In the genomic region with DNA sequence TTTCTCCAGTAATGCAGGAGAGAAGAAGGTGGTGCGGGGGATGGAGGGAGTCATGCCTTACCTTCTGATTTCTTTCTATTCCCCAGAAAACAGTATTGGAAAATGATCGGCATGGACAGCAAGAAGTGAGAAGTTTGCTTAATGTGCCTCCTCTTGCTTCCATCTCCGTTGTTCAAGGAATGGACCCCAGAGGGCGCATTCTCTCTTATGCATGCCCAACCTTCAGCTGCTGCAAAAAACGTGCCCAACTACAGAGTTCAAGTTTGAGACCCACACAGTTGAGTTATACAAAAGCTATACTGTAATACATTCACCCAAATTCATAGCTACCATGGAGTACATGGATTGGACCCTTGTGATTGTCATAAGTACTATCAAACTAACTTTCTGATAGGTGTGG, we compare ENCODE assay signal across 15 mouse cellular contexts. TPM values are rescaled to one million over a fixed set of nuclear protein-coding genes. Genes with fewer than 3 reads are reported as not detected.
DNase-seq lines count a peak whose midpoint lies in the region; ATAC-seq and TF ChIP-seq lines count a peak whose summit lies in the region.
"Had no signal": no experiment of that assay in that cellular context is flagged by ENCODE, and none has a peak within 500 bp of the region (broad histone marks: within the 10 kb centered on the region; RNA-seq: fewer than 3 reads in every experiment).

No protein-coding gene starts in this region.

- H3K79me2 ChIP-seq in MEL (ENCODE audit: control insufficient read depth, insufficient read depth, low read length, poor library complexity): no peaks in the 10 kb centered on the region

- no peak overlapping the region for H3K4me3 ChIP-seq in liver, embryonic 12.5 days
- no peak overlapping the region for H3K4me3 ChIP-seq in MEL (ENCODE audit: control insufficient read depth in 1 of 2, insufficient read depth in 1 of 2, low read depth in 2 of 2, low read length in 2 of 2)
- no peak overlapping the region for H3K4me3 ChIP-seq in liver, postnatal 0 days (ENCODE audit: low read depth, low read length)
- H3K4me3 ChIP-seq: erythroblast, embryonic 14.5 days had no signal

- no peak for TF ChIP-seq POLR2A in MEL (IDR thresholded peaks at IDR 0.05; ENCODE audit: control insufficient read depth in 1 of 2, insufficient read depth in 1 of 2, low read depth in 1 of 2, low read length in 2 of 2, poor library complexity in 1 of 2)

- peak; percentile 55 to 61 (median 61) for TF ChIP-seq CTCF in MEL (IDR thresholded peaks at IDR 0.05 in 2 of 3, conservative IDR thresholded peaks at IDR 0.05 in 1 of 3; ENCODE audit: control insufficient read depth in 1 of 3, insufficient read depth in 1 of 3, low read depth in 2 of 3, low read length in 3 of 3, poor library complexity in 1 of 3, severe bottlenecking in 1 of 3)
- TF ChIP-seq CTCF in liver, postnatal 0 days (IDR thresholded peaks at IDR 0.05; ENCODE audit: low read depth): peak; percentile 42

- H3K9ac ChIP-seq in liver, embryonic 12.5 days: no peak overlapping the region
- no peak overlapping the region for H3K9ac ChIP-seq in MEL (ENCODE audit: control insufficient read depth, low read depth, low read length, poor library complexity, severe bottlenecking)
- H3K9ac ChIP-seq in liver, postnatal 0 days (replicated peaks): no peak overlapping the region

- H3K36me3 ChIP-seq in liver, embryonic 12.5 days: no peaks in the 10 kb centered on the region
- H3K36me3 ChIP-seq in MEL (ENCODE audit: control insufficient read depth in 1 of 2, insufficient read depth in 2 of 2, low read length in 2 of 2): no peaks in the 10 kb centered on the region
- no peaks in the 10 kb centered on the region for H3K36me3 ChIP-seq in liver, postnatal 0 days (replicated peaks; ENCODE audit: insufficient read depth, low read length)

- no peaks in the 10 kb centered on the region for H3K9me3 ChIP-seq in liver, embryonic 12.5 days (replicated peaks)
- H3K9me3 ChIP-seq in MEL (replicated peaks; ENCODE audit: insufficient read depth, low read length): no peaks in the 10 kb centered on the region
- no peaks in the 10 kb centered on the region for H3K9me3 ChIP-seq in liver, postnatal 0 days (ENCODE audit: low read length)

- H3K27me3 ChIP-seq in liver, embryonic 12.5 days (replicated peaks): no peaks in the 10 kb centered on the region
- no peaks in the 10 kb centered on the region; a peak in 2 of 4 replicates for H3K27me3 ChIP-seq in MEL (ENCODE audit: control insufficient read depth in 1 of 2, insufficient read depth in 2 of 2, low read length in 2 of 2)
- H3K27me3 ChIP-seq in liver, postnatal 0 days (ENCODE audit: insufficient read depth, low read length): no peaks in the 10 kb centered on the region

- 0 out of 2 replicates have a peak, but pooled peaks cover 3% of the 10 kb centered on the region for H3K4me1 ChIP-seq in liver, embryonic 12.5 days
- no peaks in the 10 kb centered on the region for H3K4me1 ChIP-seq in MEL (ENCODE audit: control insufficient read depth in 1 of 2, insufficient read depth in 2 of 2, low read length in 2 of 2)
- no peaks in the 10 kb centered on the region for H3K4me1 ChIP-seq in liver, postnatal 0 days (ENCODE audit: insufficient read depth)

- H3K27ac ChIP-seq in liver, embryonic 12.5 days: no peak overlapping the region
- no peak overlapping the region for H3K27ac ChIP-seq in MEL (ENCODE audit: control insufficient read depth, low read depth, low read length)
- no peak overlapping the region for H3K27ac ChIP-seq in liver, postnatal 0 days (ENCODE audit: low read depth)

- 57% methylated on average over 5 of the region's 5 CpGs for WGBS in liver, embryonic 12.5 days (ENCODE audit: insufficient replicate concordance)
- WGBS in liver, postnatal 0 days (ENCODE audit: insufficient replicate concordance): 55% methylated on average over 5 of the region's 5 CpGs

- H3K4me2 ChIP-seq in liver, embryonic 12.5 days: no peak overlapping the region
- H3K4me2 ChIP-seq in liver, postnatal 0 days (ENCODE audit: low read depth, low read length): no peak overlapping the region
- H3K4me2 ChIP-seq: midbrain, embryonic 11.5 days had no signal

- ATAC-seq in liver, embryonic 12.5 days: no peak
- no peak for ATAC-seq in liver, postnatal 0 days

- TF ChIP-seq EP300 in MEL (IDR thresholded peaks at IDR 0.05; ENCODE audit: low read depth in 1 of 2, low read length in 2 of 2): no peak
- TF ChIP-seq EP300 in liver, postnatal 0 days (IDR thresholded peaks at IDR 0.05; ENCODE audit: low read depth): no peak

- DNase-seq in adrenal gland, postnatal 10 days: peak; percentile 48
- DNase-seq in adrenal gland, postnatal 4 days (ENCODE audit: low spot score in 2 of 2): no peak
- DNase-seq in liver (peak; percentile 12), MEL (ENCODE audit: low read depth, low spot score) (peak; percentile 63)
- DNase-seq in liver, postnatal 0 days: no peak
- DNase-seq in right cerebral cortex, postnatal 4 days: no peak
- no peak for DNase-seq in right cerebral cortex, postnatal 25 days
- DNase-seq: B cell, adult 2 months; cerebellum, adult 9-11 months had no signal

- TF ChIP-seq RAD21 in MEL (IDR thresholded peaks at IDR 0.05; ENCODE audit: low read depth, low read length): no peak; the same call in 1 of the 2 replicates

TF ChIP-seq in MEL, 35 proteins besides CTCF, POLR2A, EP300 and RAD21:
- TF ChIP-seq SMC3 (IDR thresholded peaks at IDR 0.05; ENCODE audit: low read depth, low read length): peak; percentile 22; the same call in 1 of the 2 replicates
- no peak for TF ChIP-seq ZMIZ1 (IDR thresholded peaks at IDR 0.05; ENCODE audit: low read depth, low read length)
- TF ChIP-seq SIN3A (IDR thresholded peaks at IDR 0.05; ENCODE audit: low read length): no peak
- no peak for TF ChIP-seq UBTF (IDR thresholded peaks at IDR 0.05; ENCODE audit: borderline replicate concordance, insufficient read depth, low read depth, low read length)
- no peak for TF ChIP-seq USF1 (IDR thresholded peaks at IDR 0.05; ENCODE audit: low read depth, low read length)
- TF ChIP-seq ELF1 (IDR thresholded peaks at IDR 0.05; ENCODE audit: low read depth, low read length): no peak

RNA-seq across cellular contexts. Expression of a gene that starts 16.5 kb away (rescaled TPM):
- not detected for total RNA-seq in adrenal gland, postnatal 10 days (2021)
- under 1 TPM; 0.65 to 0.76 TPM for total RNA-seq in adrenal gland, postnatal 4 days (2021)
- not detected in 2 replicates for polyA plus RNA-seq in liver, embryonic 12.5 days (2016; fragmentation: Nextera tagmentation; extraction: Ambion mirVana)
- total RNA-seq in MEL (2012; rRNA removed): not detected in 2 replicates
- polyA plus RNA-seq in MEL (2012; ENCODE audit: insufficient read depth in 1 of 2, insufficient read length in 2 of 2, low read depth in 1 of 2, low replicate concordance in 2 of 2, missing spikeins in 1 of 2): not detected
- not detected in 2 replicates for polyA plus RNA-seq in liver, postnatal 0 days (2015; fragmentation: Nextera tagmentation; extraction: Ambion mirVana)
- total RNA-seq: gastrocnemius, adult 8-10 months; heart, postnatal 14 days had no signal
- polyA plus RNA-seq: erythroblast, embryonic 14.5 days; limb, embryonic 11.5 days; midbrain, embryonic 11.5 days had no signal

RNA-seq across cellular contexts. Expression of a gene that starts 20.2 kb away (rescaled TPM):
- not detected for total RNA-seq in adrenal gland, postnatal 10 days (2021)
- total RNA-seq in adrenal gland, postnatal 4 days (2021): under 1 TPM in 1 of 2 experiments, not detected in 1; 0.31 TPM
- polyA plus RNA-seq in liver, embryonic 12.5 days (2016; fragmentation: Nextera tagmentation; extraction: Ambion mirVana): not detected in 2 replicates
- not detected in 2 replicates for total RNA-seq in MEL (2012; rRNA removed)
- not detected for polyA plus RNA-seq in MEL (2012; ENCODE audit: insufficient read depth in 1 of 2, insufficient read length in 2 of 2, low read depth in 1 of 2, low replicate concordance in 2 of 2, missing spikeins in 1 of 2)
- not detected in 2 replicates for polyA plus RNA-seq in liver, postnatal 0 days (2015; fragmentation: Nextera tagmentation; extraction: Ambion mirVana)
- total RNA-seq: gastrocnemius, adult 8-10 months; heart, postnatal 14 days had no signal
- polyA plus RNA-seq: erythroblast, embryonic 14.5 days; limb, embryonic 11.5 days; midbrain, embryonic 11.5 days had no signal

RNA-seq across cellular contexts. Expression of a gene that starts 38.9 kb away (rescaled TPM):
- 100 to 1,000 TPM; 230 to 232 TPM for total RNA-seq in adrenal gland, postnatal 10 days (2021)
- total RNA-seq in adrenal gland, postnatal 4 days (2021): 10 to 100 TPM; 75.5 to 79.0 TPM
- polyA plus RNA-seq in liver, embryonic 12.5 days (2016; fragmentation: Nextera tagmentation; extraction: Ambion mirVana): 77.7 and 79.0 TPM in 2 replicates
- total RNA-seq in MEL (2012; rRNA removed): 19.2 and 20.3 TPM in 2 replicates
- polyA plus RNA-seq in MEL (2012; ENCODE audit: insufficient read depth in 1 of 2, insufficient read length in 2 of 2, low read depth in 1 of 2, low replicate concordance in 2 of 2, missing spikeins in 1 of 2): 10 to 100 TPM in 1 of 2 experiments, not detected in 1; 28.5 TPM
- 80.4 and 85.0 TPM in 2 replicates for polyA plus RNA-seq in liver, postnatal 0 days (2015; fragmentation: Nextera tagmentation; extraction: Ambion mirVana)

RNA-seq across cellular contexts. Expression of a gene that starts 52.4 kb away (rescaled TPM):
- total RNA-seq in adrenal gland, postnatal 10 days (2021): 100 to 1,000 TPM; 113 to 329 TPM
- 10 to 100 TPM in 1 of 2 experiments, 1 to 10 TPM in 1; 6.4 to 97.7 TPM for total RNA-seq in adrenal gland, postnatal 4 days (2021)
- polyA plus RNA-seq in liver, embryonic 12.5 days (2016; fragmentation: Nextera tagmentation; extraction: Ambion mirVana): 0.54 and 0.55 TPM in 2 replicates
- not detected in 2 replicates for total RNA-seq in MEL (2012; rRNA removed)
- polyA plus RNA-seq in MEL (2012; ENCODE audit: insufficient read depth in 1 of 2, insufficient read length in 2 of 2, low read depth in 1 of 2, low replicate concordance in 2 of 2, missing spikeins in 1 of 2): not detected
- polyA plus RNA-seq in liver, postnatal 0 days (2015; fragmentation: Nextera tagmentation; extraction: Ambion mirVana): 1,129 and 1,137 TPM in 2 replicates
- polyA plus RNA-seq: erythroblast, embryonic 14.5 days; limb, embryonic 11.5 days; midbrain, embryonic 11.5 days had no signal

Comparison
In these comparisons a context has a peak if more than half of its experiments do, and no peak if none do; other contexts are left out.
1. DNase-seq: peak in adrenal gland, postnatal 10 days (single experiment), liver (single experiment) and MEL (single experiment); none in adrenal gland, postnatal 4 days (0 of 2), liver, postnatal 0 days (single experiment), right cerebral cortex, postnatal 4 days (single experiment) and right cerebral cortex, postnatal 25 days (single experiment).